Mouse (Mus musculus): ENCODE results near the gene Gm4969.
A peak's percentile ranks its signal among the peaks of the same experiment; 100 is the strongest.

DNA sequence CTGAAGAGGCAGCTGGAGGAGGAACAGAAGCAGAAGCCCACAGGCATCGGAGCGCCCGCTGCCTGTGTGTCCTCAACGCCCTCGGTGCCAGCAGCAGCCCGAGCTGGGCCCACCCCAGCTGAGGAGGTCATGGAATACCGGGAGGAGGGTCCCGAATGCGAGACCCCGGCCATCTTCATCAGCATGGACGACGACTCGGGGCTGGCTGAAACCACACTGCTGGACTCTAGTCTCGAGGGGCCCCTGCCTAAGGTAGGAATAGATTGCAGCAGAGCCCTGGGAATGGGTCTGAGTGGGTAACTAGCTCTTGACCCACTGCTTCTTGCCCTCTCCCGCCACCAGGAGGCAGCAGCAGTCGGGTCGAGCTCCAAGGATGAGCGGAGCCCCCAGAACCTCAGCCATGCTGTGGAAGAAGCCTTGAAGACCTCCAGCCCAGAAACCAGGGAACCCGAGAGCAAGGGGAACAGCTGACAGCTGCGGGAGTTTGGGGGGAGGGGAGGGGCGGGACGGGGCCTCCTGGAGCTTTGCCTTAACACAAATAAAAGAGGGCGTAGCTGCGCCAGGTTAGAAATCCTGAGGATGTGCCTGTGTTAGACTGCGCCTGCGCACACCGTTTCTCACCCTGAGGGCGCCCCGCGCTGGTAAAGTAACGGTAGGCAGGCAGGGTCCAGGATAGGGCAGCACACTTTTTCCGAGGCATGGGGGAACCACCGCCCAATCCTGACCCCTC is 64.0 kb downstream of the Gm4969 start, which contains the start of gene Rsph6a:
- TF ChIP-seq CTCF (IDR thresholded peaks at IDR 0.05; ENCODE audit: insufficient read depth, low read length) (peak; percentile 42), POLR2A (IDR thresholded peaks at IDR 0.05; ENCODE audit: borderline replicate concordance, extremely low read depth, low read depth, low read length) (no peak)

Data from lung, adult 2 months (tissue).